Mouse (Mus musculus) spleen, postnatal 10 days (tissue): ENCODE measurements around the gene Gins2.

Experiments used
- DNase-seq, 2 experiments: peaks; one replicate each; pipeline ENCODE4 v3.0.0; 2021 to 2022; ENCODE audit warnings: low spot score in 2 of 2

Gins2 gene

DNA sequence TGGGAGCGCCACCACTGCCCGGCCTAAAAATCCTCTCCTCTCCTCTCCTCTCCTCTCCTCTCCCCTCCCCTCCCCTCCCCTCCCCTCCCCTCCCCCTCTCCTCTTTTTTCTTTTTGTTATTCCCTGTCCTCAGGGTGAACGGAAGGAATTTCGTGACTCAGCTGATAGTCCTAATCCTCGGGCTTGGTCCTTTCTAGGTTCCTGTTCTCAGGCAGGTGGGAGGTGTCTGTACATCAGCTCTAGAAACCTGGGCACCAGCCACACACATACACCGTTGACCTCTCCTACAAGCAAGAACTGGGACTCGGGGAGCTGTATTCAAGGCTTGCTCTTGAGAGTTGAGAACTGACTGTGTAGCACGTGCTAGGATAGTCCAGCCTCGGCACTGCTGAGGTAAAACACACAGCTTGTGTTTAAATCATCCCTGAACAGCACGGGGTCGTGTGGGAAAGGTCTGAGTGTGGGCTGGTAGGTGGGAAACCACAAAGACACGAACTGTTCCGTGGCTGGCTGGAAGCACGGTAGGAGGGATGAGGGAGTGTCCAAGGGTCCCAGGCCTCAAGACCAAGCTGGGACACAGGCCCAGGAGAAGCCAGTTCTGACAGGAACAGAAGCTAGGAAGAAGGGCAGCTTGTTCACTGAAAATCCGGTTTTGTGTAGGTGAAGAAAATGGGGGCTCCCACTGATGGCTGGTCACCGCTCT lies 58.0 kb downstream of the Gins2 start:
- no peak for DNase-seq

DNA sequence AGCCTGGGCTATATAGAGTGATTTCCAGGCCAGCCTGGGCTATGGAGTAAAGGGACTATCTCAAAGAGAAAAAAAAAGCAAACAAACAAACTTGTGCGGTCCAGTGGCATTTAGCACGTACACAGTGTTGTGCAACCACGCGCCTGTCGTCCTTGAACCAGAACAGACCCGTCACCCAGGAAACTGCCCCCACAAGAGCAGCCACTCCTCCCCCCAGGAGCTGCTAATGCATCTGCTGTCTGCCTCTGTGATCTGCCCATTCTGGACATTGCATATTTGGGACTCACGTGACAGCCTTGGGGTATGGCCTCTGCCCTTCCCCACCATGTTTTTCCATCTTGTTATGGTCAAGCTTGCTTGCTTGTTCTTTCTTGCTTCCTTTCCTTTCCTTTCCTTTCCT lies 59.9 kb downstream of the Gins2 start:
- DNase-seq = no peak
